Mouse (Mus musculus) ES-E14 (cell line): ENCODE results near the gene Rpl6. TPM values are rescaled to one million over a fixed set of nuclear protein-coding genes. Genes with fewer than 3 reads are reported as not detected.

Experiments used
- DNase-seq: peaks from one replicate; pipeline ENCODE4 v3.0.0-alpha.2; 2013; ENCODE audit warnings: low read depth, low spot score
- H3K27ac ChIP-seq: 2 replicates; pipeline ENCODE4 v1.5.1; 2012; ENCODE audit warnings: low read depth, mild to moderate bottlenecking, low read length, moderate library complexity, mixed read lengths; ENCODE audit not compliant: poor library complexity, insufficient read depth, severe bottlenecking
- H3K36me3 ChIP-seq: 2 replicates; pipeline ENCODE4 v1.6.1; 2012; ENCODE audit warnings: mild to moderate bottlenecking, low read length, moderate library complexity, mixed read lengths; ENCODE audit not compliant: control insufficient read depth, poor library complexity, insufficient read depth, severe bottlenecking
- H3K4me1 ChIP-seq, 2 experiments: fragments of 150-350 bp in 1 of 2; sonication (generic) in 1 of 2; 2 replicates each; pipeline ENCODE4 v1.6.1; 2012; ENCODE audit warnings: low read length in 2 of 2, mild to moderate bottlenecking in 1 of 2, mixed read lengths in 1 of 2; ENCODE audit not compliant: control insufficient read depth in 2 of 2, insufficient read depth in 2 of 2, poor library complexity in 1 of 2
- H3K4me3 ChIP-seq, 2 experiments: fragments of 150-350 bp in 1 of 2; sonication (generic) in 1 of 2; 2 replicates each; pipeline ENCODE4 v1.5.1; 2012; ENCODE audit warnings: low read length in 2 of 2, low read depth in 1 of 2, mild to moderate bottlenecking in 1 of 2, mixed read lengths in 1 of 2; ENCODE audit not compliant: insufficient read depth in 1 of 2, poor library complexity in 1 of 2, severe bottlenecking in 1 of 2
- H3K9ac ChIP-seq: 2 replicates; pipeline ENCODE4 v1.6.1; 2012; ENCODE audit warnings: low read depth, mild to moderate bottlenecking, low read length, mixed read lengths; ENCODE audit not compliant: poor library complexity, insufficient read depth, severe bottlenecking
- H3K9me3 ChIP-seq: fragments of 150-350 bp; sonication (generic); 2 replicates; pipeline ENCODE4 v1.6.1; 2012; ENCODE audit warnings: low read depth, mild to moderate bottlenecking, low read length; ENCODE audit not compliant: control insufficient read depth, insufficient read depth
- CHD2 ChIP-seq: IDR thresholded peaks from 2 replicates; pipeline ENCODE4 v1.6.1; 2014; ENCODE audit warnings: mild to moderate bottlenecking, low read depth, low read length, inconsistent platforms
- HCFC1 ChIP-seq: IDR thresholded peaks from 2 replicates; pipeline ENCODE4 v1.6.1; 2012; ENCODE audit warnings: low read length, inconsistent platforms, borderline replicate concordance; ENCODE audit not compliant: insufficient read depth
- MAFK ChIP-seq: IDR thresholded peaks from 2 replicates; pipeline ENCODE4 v1.6.1; 2014; ENCODE audit warnings: mild to moderate bottlenecking, low read depth, low read length, inconsistent platforms; ENCODE audit not compliant: insufficient read depth
- ZC3H11A ChIP-seq: IDR thresholded peaks from 2 replicates; pipeline ENCODE4 v1.6.1; 2012; ENCODE audit warnings: low read depth, mild to moderate bottlenecking, inconsistent platforms, low read length, borderline replicate concordance
- ZNF384 ChIP-seq: IDR thresholded peaks from 2 replicates; pipeline ENCODE4 v1.6.1; 2012; ENCODE audit warnings: low read depth, low read length, inconsistent platforms
- in situ Hi-C, 2 experiments: fragments of 600-800 bp; cut with MboI; formaldehyde crosslinking; loops; one replicate each; pipeline ENCODE4 v1.15.1; 2025; ENCODE audit warnings: low sequenced_read_pairs in 2 of 2, inconsistent platforms in 1 of 2; ENCODE audit not compliant: unreplicated experiment in 2 of 2
- total RNA-seq: library from RNA; depleted of rRNA; stranded (reverse); fragments of 300-350 nt; gene quantifications from 2 replicates; pipeline ENCODE4 v1.2.3, GENCODE M21; 2012; rRNA removed

Rpl6 gene
- total RNA-seq: 1,876 and 2,169 TPM in 2 replicates

DNA sequence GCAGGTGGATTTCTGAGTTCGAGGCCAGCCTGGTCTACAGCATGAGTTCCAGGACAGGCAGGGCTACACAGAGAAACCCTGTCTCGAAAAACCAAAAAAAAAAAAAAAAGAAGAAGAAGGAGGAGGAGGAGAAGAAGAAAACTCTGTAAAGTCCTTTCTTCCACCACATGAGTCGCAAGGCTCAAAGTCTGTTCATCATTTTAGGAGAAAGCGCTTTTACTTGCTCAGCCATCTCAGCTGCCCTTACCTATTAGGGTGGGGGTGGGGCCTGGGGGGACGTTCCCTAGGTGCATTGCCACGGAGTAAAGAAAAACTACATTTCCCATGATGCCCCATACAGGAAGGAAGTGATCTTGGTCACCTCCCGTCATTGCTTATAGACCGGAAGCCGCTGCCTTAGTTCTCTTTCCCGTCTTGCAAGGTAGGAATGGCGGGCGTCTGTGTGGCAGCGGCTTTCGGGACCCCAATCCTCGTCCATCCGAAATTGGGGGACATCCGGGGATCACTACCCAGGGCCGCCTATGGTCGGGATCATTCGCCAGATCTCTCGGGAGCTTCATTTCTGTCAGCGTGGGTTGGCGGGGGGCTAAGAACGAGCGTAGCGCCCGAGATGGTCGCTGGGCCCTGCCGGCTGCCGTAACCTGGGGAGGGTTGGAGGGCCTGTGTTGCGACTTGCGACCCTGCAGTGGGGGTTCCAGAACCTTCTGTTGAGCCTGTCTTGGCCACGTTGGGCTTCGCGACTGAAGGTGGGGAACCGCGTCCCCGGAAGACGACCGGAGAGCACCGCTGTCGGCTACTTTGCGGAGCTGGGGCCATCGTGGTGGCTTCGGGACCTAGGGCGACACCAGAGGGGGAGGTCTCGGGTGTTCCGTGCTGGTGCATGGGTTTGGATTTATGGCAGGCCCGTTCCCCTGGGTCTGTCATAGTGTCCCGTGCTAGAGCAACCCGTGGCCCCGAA is at the start of gene Rpl6:
TSS of gene Rpl6 (plus strand) at position 350 of the 958 bp plus-strand sequence.
- DNase-seq: peak; percentile 57
- 0 out of 4 replicates have a peak, but pooled peaks cover 0 to 2% of the 10 kb centered on the region in 2 experiments for H3K4me1 ChIP-seq
- TF ChIP-seq HCFC1: peak; percentile 97
- no peak for TF ChIP-seq MAFK
- peak; percentile 67 for TF ChIP-seq ZNF384
- peak within 1 kb of the TSS; percentile 82 for H3K27ac ChIP-seq
- H3K4me3 ChIP-seq: peak within 1 kb of the TSS; percentile 85 to 98
- H3K36me3 ChIP-seq: peaks cover 43% of the 10 kb centered on the region
- peak within 1 kb of the TSS; percentile 97 for H3K9ac ChIP-seq
- in situ Hi-C loops: no loop called here
- no peaks in the 10 kb centered on the region for H3K9me3 ChIP-seq

DNA sequence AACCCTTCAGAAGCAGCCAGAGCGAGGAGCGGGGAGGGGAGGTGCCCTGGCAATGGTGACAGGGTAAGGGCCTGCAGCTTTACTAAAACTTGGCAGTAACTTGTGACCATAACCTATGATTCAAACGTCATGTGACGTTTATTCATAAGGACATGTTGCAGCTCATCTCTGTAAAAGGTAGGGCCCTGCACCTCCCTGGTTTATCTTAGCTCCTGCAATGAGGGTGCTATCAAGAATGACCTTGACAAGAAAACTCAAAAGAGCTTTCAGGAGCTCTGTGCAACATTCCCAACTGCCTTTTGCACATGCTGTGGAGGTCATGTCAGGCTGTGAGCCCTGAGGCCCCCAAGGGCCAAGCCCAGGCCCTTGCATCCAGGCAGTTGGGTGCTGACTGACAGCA is 48.2 kb upstream of the Rpl6 start:
- DNase-seq: no peak
- Histone ChIP-seq H3K9me3 (no peaks in the 10 kb centered on the region), H3K27ac (no peak overlapping the region; the same call in 1 of the 2 replicates), H3K36me3 (peaks cover 41% of the 10 kb centered on the region), H3K4me3 (no peak overlapping the region), H3K4me1 (no peaks in the 10 kb centered on the region), H3K9ac (no peak overlapping the region)
- TF ChIP-seq MAFK (no peak), ZNF384 (no peak), ZC3H11A (no peak), CHD2 (no peak), HCFC1 (no peak)
- in situ Hi-C loops: no loop called here

DNA sequence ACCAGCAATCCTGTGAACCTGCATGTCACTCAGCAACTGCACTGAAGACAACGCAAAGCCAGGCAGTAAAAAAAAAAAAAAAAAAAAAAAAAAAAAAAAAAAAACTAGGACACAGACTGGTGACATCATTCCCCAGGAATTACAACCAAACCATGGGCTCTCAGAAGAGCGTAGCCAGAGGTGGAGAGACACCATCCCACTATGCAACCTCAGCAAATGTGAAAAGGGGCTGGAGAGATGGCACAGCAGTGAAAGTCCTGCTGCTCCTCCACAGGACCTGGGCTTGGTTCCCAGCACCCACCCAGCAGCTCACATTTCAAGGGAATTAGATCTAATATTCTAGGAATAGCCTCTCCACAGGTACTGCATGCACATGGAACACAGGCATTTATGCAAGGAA is 47.3 kb upstream of the Rpl6 start:
- Histone ChIP-seq H3K9me3 (no peaks in the 10 kb centered on the region), H3K36me3 (peaks cover 47% of the 10 kb centered on the region), H3K27ac (no peak overlapping the region), H3K4me1 (no peaks in the 10 kb centered on the region), H3K4me3 (no peak overlapping the region), H3K9ac (no peak overlapping the region)
- no peak for DNase-seq
- TF ChIP-seq CHD2: no peak
- TF ChIP-seq HCFC1: no peak
- peak; percentile 45; the same call in 1 of the 2 replicates for TF ChIP-seq MAFK
- TF ChIP-seq ZNF384: peak; percentile 83
- in situ Hi-C loops: no loop called here

DNA sequence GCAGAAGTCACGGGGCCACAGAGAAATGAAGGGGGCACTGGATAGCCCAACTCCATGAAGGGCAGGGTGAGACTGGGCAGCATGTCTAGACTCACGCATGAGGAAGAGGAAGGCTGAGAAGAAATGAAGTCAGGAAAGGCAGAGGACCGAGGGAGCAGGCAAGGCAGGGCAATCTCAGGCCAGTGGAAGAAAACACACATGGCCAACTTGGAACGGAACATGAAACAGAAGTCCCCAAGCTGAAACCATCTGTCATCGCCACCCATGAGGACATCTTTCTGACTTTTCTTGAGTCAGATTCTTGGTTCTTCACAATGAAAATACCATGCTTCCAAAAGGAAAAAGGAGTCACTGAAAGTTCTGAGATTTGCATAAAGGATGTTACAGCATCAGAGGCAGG is 46.8 kb upstream of the Rpl6 start:
- H3K9me3 ChIP-seq: no peaks in the 10 kb centered on the region
- DNase-seq: no peak
- peaks cover 50% of the 10 kb centered on the region for H3K36me3 ChIP-seq
- H3K9ac ChIP-seq: no peak overlapping the region
- in situ Hi-C loops: no loop called here
- H3K27ac ChIP-seq: no peak overlapping the region
- no peak overlapping the region for H3K4me3 ChIP-seq
- TF ChIP-seq CHD2 (no peak), ZNF384 (no peak), HCFC1 (no peak), ZC3H11A (no peak), MAFK (no peak)
- H3K4me1 ChIP-seq: no peaks in the 10 kb centered on the region
